Mouse (Mus musculus) neural tube, embryonic 14.5 days (tissue): ENCODE measurements around the gene Slc1a3. TPM values are rescaled to one million over a fixed set of nuclear protein-coding genes. Genes with fewer than 3 reads are reported as not detected.

ENCODE experiments used
- ATAC-seq: fragments of 200-750 bp; cut with Nextera tagmentation; 2 replicates; pipeline ENCODE4 v1.8.0; 2017; ENCODE audit warnings: low read depth, mild to moderate bottlenecking, moderate TSS enrichment, moderate library complexity
- H3K27ac ChIP-seq: fragments of 300-500 bp; sonication (generic); 2 replicates; pipeline ENCODE4 v1.5.1; 2014; ENCODE audit warnings: low read depth, mild to moderate bottlenecking, control low read depth, low read length, moderate library complexity, mixed read lengths
- H3K27me3 ChIP-seq: fragments of 300-500 bp; sonication (generic); 2 replicates; pipeline ENCODE4 v1.6.1; 2014; ENCODE audit warnings: low read length; ENCODE audit not compliant: control insufficient read depth, insufficient read depth
- H3K36me3 ChIP-seq: fragments of 300-500 bp; sonication (generic); 2 replicates; pipeline ENCODE4 v1.6.1; 2014; ENCODE audit warnings: low read length, mixed read lengths; ENCODE audit not compliant: control insufficient read depth, insufficient read depth
- H3K4me1 ChIP-seq: fragments of 300-500 bp; sonication (generic); 2 replicates; pipeline ENCODE4 v1.6.1; 2014; ENCODE audit warnings: low read length; ENCODE audit not compliant: control insufficient read depth, insufficient read depth
- H3K4me2 ChIP-seq: fragments of 300-500 bp; sonication (generic); 2 replicates; pipeline ENCODE4 v1.6.1; 2014; ENCODE audit warnings: mild to moderate bottlenecking, low read depth, low read length, control low read depth
- H3K4me3 ChIP-seq: fragments of 300-500 bp; sonication (generic); 2 replicates; pipeline ENCODE4 v1.5.1; 2014; ENCODE audit warnings: low read depth, low read length, control low read depth, mixed read lengths
- H3K9ac ChIP-seq: fragments of 300-500 bp; sonication (generic); replicated peaks from 2 replicates; pipeline ENCODE4 v1.6.1; 2014; ENCODE audit warnings: low read depth, mild to moderate bottlenecking, control low read depth, low read length, mixed read lengths
- H3K9me3 ChIP-seq: fragments of 300-500 bp; sonication (generic); 2 replicates; pipeline ENCODE4 v1.6.1; 2016; ENCODE audit warnings: low read length; ENCODE audit not compliant: control insufficient read depth
- WGBS: fragments of 180-500 bp; shearing (Covaris S2); extraction: QIAGEN DNeasy Blood & Tissue Kit; methylation state at CpG from one replicate; pipeline ENCODE4 v1.1.7; 2014; 5-methylcytosine and 5-hydroxymethylcytosine counted together
- polyA plus RNA-seq: library from polyadenylated mRNA; unstranded; fragments of >200 nt; fragmentation: Nextera tagmentation; extraction: Ambion mirVana; gene quantifications from 2 replicates; pipeline ENCODE4 v1.2.1, GENCODE M21; 2014

Slc1a3 gene
- polyA plus RNA-seq, 1 experiment from 2014 or later, result 205 TPM

DNA sequence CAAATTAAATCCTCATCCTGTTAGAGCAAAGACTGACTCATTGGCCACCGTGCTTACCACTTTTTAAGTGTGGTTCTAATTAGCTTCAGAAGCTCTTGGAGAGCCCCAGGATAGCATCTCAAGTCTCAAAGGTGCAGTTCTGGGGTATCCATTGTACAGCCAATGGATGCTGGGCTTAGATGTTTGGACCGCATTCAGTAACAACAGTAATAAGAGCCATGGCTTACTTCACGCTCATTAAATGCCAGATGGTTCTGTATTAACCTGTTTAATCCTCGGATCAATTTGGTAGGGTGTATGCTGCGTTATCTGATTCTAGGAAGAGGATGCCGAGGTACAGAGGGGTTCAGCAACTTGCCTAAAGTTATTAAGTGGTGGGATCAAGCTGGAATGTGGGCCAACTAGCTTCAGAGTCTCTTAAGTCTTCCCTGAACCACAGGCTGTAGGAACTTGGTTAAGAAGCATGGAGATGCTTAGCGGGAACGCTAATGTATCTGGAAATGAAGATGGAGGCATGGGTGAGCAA is 114.1 kb downstream of the Slc1a3 start:
- no peak overlapping the region for H3K4me3 ChIP-seq
- no peak; the same call in 1 of the 2 replicates for ATAC-seq
- H3K9me3 ChIP-seq, result no peaks in the 10 kb centered on the region
- no peaks in the 10 kb centered on the region for H3K27me3 ChIP-seq
- WGBS, result 86% methylated on average over 8 of the region's 8 CpGs
- no peak overlapping the region for H3K9ac ChIP-seq
- H3K4me1 ChIP-seq, result no peaks in the 10 kb centered on the region
- no peak overlapping the region for H3K27ac ChIP-seq
- H3K4me2 ChIP-seq, result no peak overlapping the region
- H3K36me3 ChIP-seq, result no peaks in the 10 kb centered on the region

DNA sequence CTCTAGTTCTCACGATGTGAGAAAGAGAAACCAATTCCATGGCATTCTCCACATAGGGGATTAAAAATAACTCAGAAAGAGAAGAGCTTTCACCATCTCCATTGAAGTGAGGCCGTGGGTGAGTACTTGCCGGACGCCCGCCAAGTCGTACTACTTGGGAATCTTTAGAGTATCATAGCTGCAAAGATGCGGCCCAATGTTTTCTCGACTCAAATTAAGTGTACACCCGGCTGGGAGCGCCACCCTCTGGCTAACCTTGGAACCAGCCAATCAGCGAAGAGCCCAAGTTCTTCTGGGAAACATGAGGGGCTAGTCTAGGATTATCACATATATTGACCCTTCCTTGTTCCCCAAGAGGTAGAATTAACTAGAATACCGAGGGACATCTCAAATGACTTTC is 115.3 kb downstream of the Slc1a3 start:
- H3K27me3 ChIP-seq, result no peaks in the 10 kb centered on the region
- ATAC-seq, result no peak
- H3K4me2 ChIP-seq, result no peak overlapping the region
- 84% methylated on average over 12 of the region's 12 CpGs for WGBS
- H3K4me1 ChIP-seq, result no peaks in the 10 kb centered on the region
- no peak overlapping the region for H3K27ac ChIP-seq
- H3K4me3 ChIP-seq, result no peak overlapping the region
- H3K36me3 ChIP-seq, result no peaks in the 10 kb centered on the region
- no peak overlapping the region for H3K9ac ChIP-seq
- no peaks in the 10 kb centered on the region for H3K9me3 ChIP-seq

DNA sequence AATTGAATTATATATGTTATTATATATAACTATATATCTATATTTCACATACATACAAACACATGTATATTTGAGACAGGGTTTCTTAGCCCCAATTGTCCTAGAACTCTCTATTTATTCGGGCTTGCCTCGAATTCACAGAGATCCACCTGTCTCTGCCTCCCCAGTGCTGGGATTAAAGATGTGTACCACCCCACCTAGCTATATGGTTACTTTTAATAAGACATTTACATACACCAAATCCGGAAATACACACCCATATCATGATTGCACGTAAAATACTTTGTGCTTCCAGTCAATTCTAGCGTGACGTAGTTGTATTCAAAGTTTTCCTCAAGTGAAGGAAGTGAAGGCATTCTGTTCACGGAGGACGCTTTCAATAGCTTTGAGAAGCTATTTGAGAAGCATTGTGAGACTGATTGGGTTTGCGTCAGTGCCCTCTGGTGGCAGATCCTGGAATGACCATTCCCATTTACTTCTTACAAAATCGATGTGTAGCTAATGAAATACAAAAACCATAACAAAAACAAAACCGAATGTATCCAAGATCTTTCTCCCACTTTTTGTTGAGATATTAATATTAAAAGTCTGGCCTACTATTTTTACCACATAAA is 121.0 kb downstream of the Slc1a3 start:
- H3K9me3 ChIP-seq, result no peaks in the 10 kb centered on the region
- H3K36me3 ChIP-seq, result no peaks in the 10 kb centered on the region
- no peaks in the 10 kb centered on the region for H3K4me1 ChIP-seq
- peak; percentile 72 for ATAC-seq
- no peaks in the 10 kb centered on the region for H3K27me3 ChIP-seq
- WGBS, result 24% methylated on average over 11 of the region's 11 CpGs
- H3K4me3 ChIP-seq, result no peak overlapping the region
- no peak overlapping the region for H3K27ac ChIP-seq
- no peak overlapping the region for H3K9ac ChIP-seq
- no peak overlapping the region for H3K4me2 ChIP-seq

DNA sequence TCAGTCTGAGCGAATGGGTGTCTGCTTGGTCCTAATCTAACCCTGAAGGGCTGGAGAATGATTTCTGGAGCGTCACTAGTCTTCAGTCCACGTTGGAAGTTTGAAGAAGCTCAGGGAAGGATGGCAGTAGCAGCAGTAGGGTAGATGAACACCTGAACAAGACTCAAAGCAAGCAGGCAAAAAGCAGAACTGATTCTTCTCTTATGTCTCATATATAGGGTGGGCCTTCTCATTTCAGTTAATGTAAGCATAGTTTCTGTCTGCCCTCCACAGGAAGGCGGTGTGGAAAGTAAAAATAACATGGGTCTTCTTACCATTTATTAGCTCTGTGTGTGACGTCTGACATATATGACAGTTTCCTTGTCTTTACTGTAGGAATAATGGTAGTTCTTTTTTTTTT is 122.5 kb downstream of the Slc1a3 start:
- Histone ChIP-seq H3K9ac (no peak overlapping the region), H3K4me2 (no peak overlapping the region), H3K27me3 (no peaks in the 10 kb centered on the region), H3K4me3 (no peak overlapping the region), H3K4me1 (no peaks in the 10 kb centered on the region), H3K36me3 (no peaks in the 10 kb centered on the region), H3K9me3 (no peaks in the 10 kb centered on the region), H3K27ac (no peak overlapping the region)
- WGBS, result 92% methylated on average over 5 of the region's 5 CpGs
- ATAC-seq, result no peak

DNA sequence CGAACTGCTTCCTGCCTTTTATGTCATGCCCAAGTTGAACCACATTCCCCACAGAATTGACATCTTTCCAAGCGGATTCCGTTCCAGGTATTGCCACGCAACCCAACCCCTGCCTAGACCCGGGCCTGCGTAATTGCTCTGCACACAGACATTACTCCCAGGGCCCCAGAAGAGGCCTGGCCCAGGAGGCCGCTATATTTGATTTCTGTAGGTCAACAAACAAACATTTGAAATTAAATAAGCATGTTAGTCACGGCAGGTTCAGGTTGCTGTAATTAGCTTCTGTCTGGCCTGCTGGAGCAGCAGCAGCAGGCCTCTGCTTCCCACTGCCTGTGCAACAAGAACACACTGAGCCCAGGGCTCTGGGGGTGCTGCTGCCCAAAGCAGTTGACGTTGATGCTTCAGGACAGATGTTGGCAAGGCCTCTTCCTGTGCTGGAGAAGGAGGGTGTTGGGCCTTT is 123.7 kb downstream of the Slc1a3 start:
- no peaks in the 10 kb centered on the region for H3K36me3 ChIP-seq
- no peaks in the 10 kb centered on the region for H3K27me3 ChIP-seq
- no peaks in the 10 kb centered on the region for H3K9me3 ChIP-seq
- ATAC-seq, result no peak
- H3K9ac ChIP-seq, result no peak overlapping the region
- no peak overlapping the region for H3K4me3 ChIP-seq
- H3K27ac ChIP-seq, result no peak overlapping the region
- 53% methylated on average over 9 of the region's 9 CpGs for WGBS
- no peak overlapping the region for H3K4me2 ChIP-seq
- H3K4me1 ChIP-seq, result no peaks in the 10 kb centered on the region

Other genes starting within 250 kb of the Slc1a3 start
- gene Gm2310, start 190.8 kb downstream of the Slc1a3 start, polyA plus RNA-seq, result not detected in 2 replicates